ENCODE assay signal across 9 mouse cellular contexts in genomic region chr16:85801252-85801651, GRCm38 (mm10). TPM values are rescaled to one million over a fixed set of nuclear protein-coding genes. Genes with fewer than 3 reads are reported as not detected.
DNase-seq lines count a peak whose midpoint lies in the region; ATAC-seq and TF ChIP-seq lines count a peak whose summit lies in the region.
"Had no signal": no experiment of that assay in that cellular context is flagged by ENCODE, and none has a peak within 500 bp of the region (broad histone marks: within the 10 kb centered on the region; RNA-seq: fewer than 3 reads in every experiment).

No protein-coding gene starts in this region.

- H3K36me3 ChIP-seq in embryonic facial prominence, embryonic 12.5 days = peaks cover 36% of the 10 kb centered on the region
- H3K36me3 ChIP-seq in limb, embryonic 11.5 days (ENCODE audit: control insufficient read depth, insufficient read depth, low read length) = peaks cover 9% of the 10 kb centered on the region; the same call in 1 of the 2 replicates
- H3K36me3 ChIP-seq in midbrain, embryonic 11.5 days (ENCODE audit: control insufficient read depth, insufficient read depth, low read length) = peaks cover 7% of the 10 kb centered on the region; the same call in 1 of the 2 replicates
- peaks cover 29% of the 10 kb centered on the region for H3K36me3 ChIP-seq in stomach, embryonic 15.5 days

- H3K9me3 ChIP-seq in embryonic facial prominence, embryonic 12.5 days = no peaks in the 10 kb centered on the region
- no peaks in the 10 kb centered on the region for H3K9me3 ChIP-seq in limb, embryonic 11.5 days (ENCODE audit: control insufficient read depth, low read length)
- H3K9me3 ChIP-seq in midbrain, embryonic 11.5 days (ENCODE audit: control insufficient read depth, low read length) = no peaks in the 10 kb centered on the region
- no peaks in the 10 kb centered on the region for H3K9me3 ChIP-seq in stomach, embryonic 15.5 days

- no peak for TF ChIP-seq POLR2A in bone marrow macrophage, adult 2 months (IDR thresholded peaks at IDR 0.05; ENCODE audit: borderline replicate concordance, low read depth, low read length)

- H3K27me3 ChIP-seq in embryonic facial prominence, embryonic 12.5 days = no peaks in the 10 kb centered on the region
- no peaks in the 10 kb centered on the region for H3K27me3 ChIP-seq in limb, embryonic 11.5 days (ENCODE audit: control insufficient read depth, insufficient read depth, low read length)
- no peaks in the 10 kb centered on the region for H3K27me3 ChIP-seq in midbrain, embryonic 11.5 days (ENCODE audit: control insufficient read depth, insufficient read depth, low read length)
- no peaks in the 10 kb centered on the region for H3K27me3 ChIP-seq in stomach, embryonic 15.5 days (replicated peaks)

- peak; percentile 81 for ATAC-seq in embryonic facial prominence, embryonic 12.5 days (ENCODE audit: insufficient number of reproducible peaks, insufficient read depth, low FRiP score, low TSS enrichment)
- peak; percentile 72 for ATAC-seq in limb, embryonic 11.5 days (ENCODE audit: insufficient number of reproducible peaks, low FRiP score, low TSS enrichment, low read depth)
- ATAC-seq in midbrain, embryonic 11.5 days (ENCODE audit: low FRiP score) = peak; percentile 74
- peak; percentile 75 for ATAC-seq in stomach, embryonic 15.5 days (ENCODE audit: insufficient read depth, low FRiP score, low read depth)

- WGBS in embryonic facial prominence, embryonic 12.5 days = 0% methylated on average over 23 of the region's 23 CpGs
- WGBS in limb, embryonic 11.5 days = 1% methylated on average over 23 of the region's 23 CpGs
- under 1% methylated on average over 23 of the region's 23 CpGs for WGBS in midbrain, embryonic 11.5 days
- WGBS in stomach, embryonic 15.5 days = under 1% methylated on average over 23 of the region's 23 CpGs

- peak; percentile 90 to 91 for DNase-seq in heart, adult 18-20 months
- DNase-seq in kidney, adult 18-20 months = peak; percentile 88
- DNase-seq in limb, embryonic 11.5 days (ENCODE audit: low spot score) = peak; percentile 88
- DNase-seq in midbrain, embryonic 11.5 days (ENCODE audit: low spot score, missing footprints) = peak; percentile 97
- DNase-seq in spleen, postnatal 36 days (ENCODE audit: low spot score in 2 of 2) = no peak

- peak overlapping the region; percentile 85 for H3K9ac ChIP-seq in embryonic facial prominence, embryonic 12.5 days
- peak overlapping the region; percentile 75 for H3K9ac ChIP-seq in limb, embryonic 11.5 days (ENCODE audit: low read length)
- H3K9ac ChIP-seq in midbrain, embryonic 11.5 days (ENCODE audit: low read length) = peak overlapping the region; percentile 69
- H3K9ac ChIP-seq in stomach, embryonic 15.5 days = peak overlapping the region; percentile 73

- no peak for TF ChIP-seq CTCF in bone marrow macrophage, adult 2 months (IDR thresholded peaks at IDR 0.05; ENCODE audit: low read depth, low read length)

- H3K4me2 ChIP-seq in embryonic facial prominence, embryonic 12.5 days (replicated peaks) = peak overlapping the region; percentile 85
- peak overlapping the region; percentile 68 for H3K4me2 ChIP-seq in limb, embryonic 11.5 days (ENCODE audit: low read depth, severe bottlenecking)
- H3K4me2 ChIP-seq in midbrain, embryonic 11.5 days = peak overlapping the region; percentile 94
- H3K4me2 ChIP-seq in stomach, embryonic 15.5 days = peak overlapping the region; percentile 90

- peak overlapping the region; percentile 60 for H3K4me3 ChIP-seq in bone marrow macrophage, adult 2 months (ENCODE audit: insufficient read depth, low read length)
- peak overlapping the region; percentile 86 for H3K4me3 ChIP-seq in embryonic facial prominence, embryonic 12.5 days
- H3K4me3 ChIP-seq in limb, embryonic 11.5 days (ENCODE audit: low read depth, low read length) = peak overlapping the region; percentile 61
- peak overlapping the region; percentile 51 for H3K4me3 ChIP-seq in midbrain, embryonic 11.5 days (ENCODE audit: low read depth, low read length)
- H3K4me3 ChIP-seq in stomach, embryonic 15.5 days (replicated peaks) = peak overlapping the region; percentile 74

- H3K4me1 ChIP-seq in bone marrow macrophage, adult 2 months (ENCODE audit: control insufficient read depth, insufficient read depth, low read length) = 0 out of 2 replicates have a peak, but pooled peaks cover 2% of the 10 kb centered on the region
- 0 out of 2 replicates have a peak, but pooled peaks cover 6% of the 10 kb centered on the region for H3K4me1 ChIP-seq in embryonic facial prominence, embryonic 12.5 days
- 0 out of 2 replicates have a peak, but pooled peaks cover 2% of the 10 kb centered on the region for H3K4me1 ChIP-seq in limb, embryonic 11.5 days (ENCODE audit: control insufficient read depth, insufficient read depth, low read length)
- H3K4me1 ChIP-seq in midbrain, embryonic 11.5 days (ENCODE audit: control insufficient read depth, insufficient read depth, low read length) = peaks cover 11% of the 10 kb centered on the region
- peaks cover 15% of the 10 kb centered on the region; the same call in 1 of the 2 replicates for H3K4me1 ChIP-seq in stomach, embryonic 15.5 days

- H3K27ac ChIP-seq in bone marrow macrophage, adult 2 months (ENCODE audit: insufficient read depth, low read depth, low read length) = 0 out of 2 replicates have a peak overlapping the region, but pooled peaks have one; percentile 0
- H3K27ac ChIP-seq in embryonic facial prominence, embryonic 12.5 days = peak overlapping the region; percentile 92
- peak overlapping the region; percentile 24 for H3K27ac ChIP-seq in limb, embryonic 11.5 days (replicated peaks; ENCODE audit: low read depth, low read length)
- peak overlapping the region; percentile 51 for H3K27ac ChIP-seq in midbrain, embryonic 11.5 days (ENCODE audit: low read depth, low read length)
- peak overlapping the region; percentile 96 for H3K27ac ChIP-seq in stomach, embryonic 15.5 days
- H3K27ac ChIP-seq: macrophage had no signal

RNA-seq across cellular contexts. Expression of gene Adamts1, which starts 1.7 kb away (rescaled TPM):
- polyA plus RNA-seq in bone marrow macrophage, adult 2 months (2012; ENCODE audit: insufficient read depth, insufficient read length, missing spikeins) = 0.43 and 0.47 TPM in 2 replicates
- 50.2 and 50.9 TPM in 2 replicates for polyA plus RNA-seq in embryonic facial prominence, embryonic 12.5 days (2016; fragmentation: Nextera tagmentation; extraction: Ambion mirVana)
- total RNA-seq in heart, adult 18-20 months (2021) = 10 to 100 TPM; 25.9 to 37.0 TPM
- 21.0 and 22.3 TPM in 2 replicates for polyA plus RNA-seq in limb, embryonic 11.5 days (2014; fragmentation: Nextera tagmentation; extraction: Ambion mirVana)
- 9.4 and 9.7 TPM in 2 replicates for polyA plus RNA-seq in midbrain, embryonic 11.5 days (2014; fragmentation: Nextera tagmentation; extraction: Ambion mirVana)
- 37.6 and 45.9 TPM in 2 replicates for polyA plus RNA-seq in stomach, embryonic 15.5 days (2015; fragmentation: Nextera tagmentation; extraction: Ambion mirVana)

Comparison
In these comparisons a context has a peak if more than half of its experiments do, and no peak if none do; other contexts are left out.
1. H3K27ac ChIP-seq: peak in every context shown above with its lines; median percentile 96 in stomach, embryonic 15.5 days; 92 in embryonic facial prominence, embryonic 12.5 days; 51 in midbrain, embryonic 11.5 days; 24 in limb, embryonic 11.5 days; 0 in bone marrow macrophage, adult 2 months.
2. DNase-seq: peak in heart, adult 18-20 months (2 of 2), kidney, adult 18-20 months (single experiment), limb, embryonic 11.5 days (single experiment) and midbrain, embryonic 11.5 days (single experiment); none in spleen, postnatal 36 days (0 of 2).
3. Peak in every context shown above with its lines, with median percentiles within 50 percentile points of each other: H3K4me3 ChIP-seq, ATAC-seq, H3K4me2 ChIP-seq and H3K9ac ChIP-seq.